Mouse (Mus musculus) intestine, postnatal 0 days (tissue): ENCODE results near the gene Inpp5d. TPM values are rescaled to one million over a fixed set of nuclear protein-coding genes. Genes with fewer than 3 reads are reported as not detected.

Experiments used
- ATAC-seq: fragments of 200-750 bp; cut with Nextera tagmentation; 2 replicates; pipeline ENCODE4 v1.8.0; 2017; ENCODE audit warnings: mild to moderate bottlenecking, moderate TSS enrichment, moderate library complexity
- H3K27ac ChIP-seq: fragments of 300-500 bp; sonication (generic); 2 replicates; pipeline ENCODE4 v1.5.1; 2014; ENCODE audit warnings: mild to moderate bottlenecking, low read depth, low read length, moderate library complexity
- H3K27me3 ChIP-seq: fragments of 300-500 bp; sonication (generic); replicated peaks from 2 replicates; pipeline ENCODE4 v1.6.1; 2014; ENCODE audit warnings: low read length, mixed read lengths; ENCODE audit not compliant: control insufficient read depth, insufficient read depth
- H3K36me3 ChIP-seq: fragments of 300-500 bp; sonication (generic); 2 replicates; pipeline ENCODE4 v1.6.1; 2014; ENCODE audit warnings: mild to moderate bottlenecking, moderate library complexity; ENCODE audit not compliant: control insufficient read depth, insufficient read depth
- H3K4me1 ChIP-seq: fragments of 300-500 bp; sonication (generic); replicated peaks from 2 replicates; pipeline ENCODE4 v1.6.1; 2014; ENCODE audit warnings: antibody characterized with exemption, low read length, mixed read lengths; ENCODE audit not compliant: control insufficient read depth, insufficient read depth
- H3K4me2 ChIP-seq: fragments of 300-500 bp; sonication (generic); replicated peaks from 2 replicates; pipeline ENCODE4 v1.6.1; 2014; ENCODE audit warnings: low read depth, mild to moderate bottlenecking, moderate library complexity
- H3K4me3 ChIP-seq: fragments of 300-500 bp; sonication (generic); 2 replicates; pipeline ENCODE4 v1.5.1; 2014; ENCODE audit warnings: low read depth, low read length
- H3K9ac ChIP-seq: fragments of 300-500 bp; sonication (generic); 2 replicates; pipeline ENCODE4 v1.6.1; 2014; ENCODE audit warnings: mild to moderate bottlenecking, low read depth, low read length
- H3K9me3 ChIP-seq: fragments of 300-500 bp; sonication (generic); 2 replicates; pipeline ENCODE4 v1.6.1; 2016; ENCODE audit warnings: mixed run types; ENCODE audit not compliant: control insufficient read depth
- CTCF ChIP-seq: sonication (generic); IDR thresholded peaks from 2 replicates; pipeline ENCODE4 v1.5.1; 2016; ENCODE audit warnings: low read depth, mild to moderate bottlenecking, control low read depth, antibody characterized with exemption, moderate library complexity
- WGBS: fragments of 180-500 bp; shearing (Covaris S2); extraction: QIAGEN DNeasy Blood & Tissue Kit; methylation state at CpG from one replicate; pipeline ENCODE4 v1.1.7; 2014; 5-methylcytosine and 5-hydroxymethylcytosine counted together
- polyA plus RNA-seq: library from polyadenylated mRNA; unstranded; fragments of >200 nt; fragmentation: Nextera tagmentation; extraction: Ambion mirVana; gene quantifications from 2 replicates; pipeline ENCODE4 v1.2.1, GENCODE M21; 2015

Inpp5d gene
- polyA plus RNA-seq, 1 experiment from 2014 or later: 2.5 TPM

GRCm38 (mm10) chr1:87580824-87581223 lies 39.3 kb upstream of the Inpp5d start:
- no peak for ATAC-seq
- TF ChIP-seq CTCF: no peak
- WGBS: 65% methylated on average over 3 of the region's 3 CpGs

GRCm38 (mm10) chr1:87589162-87589561 lies 30.9 kb upstream of the Inpp5d start:
- 92% methylated on average over 7 of the region's 7 CpGs for WGBS
- H3K27me3 ChIP-seq: no peaks in the 10 kb centered on the region
- H3K4me3 ChIP-seq: no peak overlapping the region
- TF ChIP-seq CTCF: no peak
- H3K4me2 ChIP-seq: no peak overlapping the region
- H3K9ac ChIP-seq: no peak overlapping the region
- H3K36me3 ChIP-seq: no peaks in the 10 kb centered on the region
- no peaks in the 10 kb centered on the region for H3K9me3 ChIP-seq
- no peak for ATAC-seq
- H3K4me1 ChIP-seq: no peaks in the 10 kb centered on the region
- no peak overlapping the region for H3K27ac ChIP-seq

More at GRCm38 (mm10) chr1:87580824-87581223, 39.3 kb upstream of the Inpp5d start:
- no peaks in the 10 kb centered on the region for H3K27me3 ChIP-seq
- no peaks in the 10 kb centered on the region for H3K36me3 ChIP-seq
- 0 out of 2 replicates have a peak, but pooled peaks cover 4% of the 10 kb centered on the region for H3K4me1 ChIP-seq
- H3K4me2 ChIP-seq: no peak overlapping the region
- H3K27ac ChIP-seq: no peak overlapping the region
- no peak overlapping the region for H3K9ac ChIP-seq
- H3K4me3 ChIP-seq: no peak overlapping the region
- no peaks in the 10 kb centered on the region for H3K9me3 ChIP-seq

GRCm38 (mm10) chr1:87589980-87590379 lies 30.1 kb upstream of the Inpp5d start:
- Histone ChIP-seq H3K9me3 (no peaks in the 10 kb centered on the region), H3K4me2 (no peak overlapping the region), H3K4me3 (no peak overlapping the region), H3K36me3 (no peaks in the 10 kb centered on the region), H3K27ac (no peak overlapping the region), H3K27me3 (no peaks in the 10 kb centered on the region), H3K9ac (no peak overlapping the region), H3K4me1 (no peaks in the 10 kb centered on the region)
- WGBS: 68% methylated on average over 8 of the region's 8 CpGs
- TF ChIP-seq CTCF: no peak
- ATAC-seq: peak; percentile 73

GRCm38 (mm10) chr1:87594261-87594660 lies 25.9 kb upstream of the Inpp5d start:
- Histone ChIP-seq H3K4me1 (no peaks in the 10 kb centered on the region), H3K9me3 (no peaks in the 10 kb centered on the region), H3K27ac (no peak overlapping the region), H3K4me3 (no peak overlapping the region), H3K9ac (no peak overlapping the region), H3K27me3 (no peaks in the 10 kb centered on the region), H3K36me3 (no peaks in the 10 kb centered on the region), H3K4me2 (no peak overlapping the region)
- no peak for ATAC-seq
- WGBS: 54% methylated on average over 3 of the region's 3 CpGs
- TF ChIP-seq CTCF: no peak

- Histone ChIP-seq H3K9me3 (no peaks in the 10 kb centered on the region), H3K36me3 (no peaks in the 10 kb centered on the region), H3K9ac (no peak overlapping the region), H3K4me2 (no peak overlapping the region), H3K27ac (no peak overlapping the region), H3K4me1 (no peaks in the 10 kb centered on the region), H3K27me3 (no peaks in the 10 kb centered on the region), H3K4me3 (no peak overlapping the region)
- ATAC-seq: no peak
- WGBS: 92% methylated on average over 10 of the region's 10 CpGs
- TF ChIP-seq CTCF: no peak
These were observed 25.4 kb upstream of the Inpp5d start for GRCm38 (mm10) chr1:87594671-87595070.

- Histone ChIP-seq H3K9me3 (no peaks in the 10 kb centered on the region), H3K27ac (no peak overlapping the region), H3K36me3 (no peaks in the 10 kb centered on the region), H3K9ac (no peak overlapping the region), H3K4me2 (no peak overlapping the region), H3K27me3 (no peaks in the 10 kb centered on the region), H3K4me3 (no peak overlapping the region), H3K4me1 (no peaks in the 10 kb centered on the region)
- ATAC-seq: no peak
- WGBS: 73% methylated on average over 7 of the region's 7 CpGs
- no peak for TF ChIP-seq CTCF
These were observed 19.6 kb upstream of the Inpp5d start for GRCm38 (mm10) chr1:87600533-87600932.

- no peaks in the 10 kb centered on the region for H3K27me3 ChIP-seq
- no peak for ATAC-seq
- H3K36me3 ChIP-seq: no peaks in the 10 kb centered on the region
- H3K4me2 ChIP-seq: no peak overlapping the region
- WGBS: 48% methylated on average over 2 of the region's 2 CpGs
- H3K27ac ChIP-seq: no peak overlapping the region
- H3K4me3 ChIP-seq: no peak overlapping the region
- no peak for TF ChIP-seq CTCF
- H3K4me1 ChIP-seq: no peaks in the 10 kb centered on the region
- H3K9me3 ChIP-seq: no peaks in the 10 kb centered on the region
- no peak overlapping the region for H3K9ac ChIP-seq
These were observed 18.3 kb upstream of the Inpp5d start for GRCm38 (mm10) chr1:87601801-87602200.
